Mouse (Mus musculus) CH12.LX (cell line): ENCODE measurements around the gene Sec1. TPM values are rescaled to one million over a fixed set of nuclear protein-coding genes. Genes with fewer than 3 reads are reported as not detected.

Source experiments
- DNase-seq: peaks from one replicate; pipeline ENCODE4 v3.0.0-alpha.2; 2013; ENCODE audit errors: extremely low read depth
- H3K27ac ChIP-seq: 2 replicates; pipeline ENCODE4 v1.5.1; 2012; ENCODE audit warnings: low read depth, mild to moderate bottlenecking, control low read depth, moderate library complexity; ENCODE audit not compliant: insufficient read depth
- H3K27me3 ChIP-seq: replicated peaks from 2 replicates; pipeline ENCODE3; 2012; ENCODE audit warnings: inconsistent platforms
- H3K36me3 ChIP-seq, 2 experiments: replicated peaks in 1 of 2; 2 replicates each; pipeline versions ENCODE3 to v1.6.1; 2012; ENCODE audit warnings: inconsistent platforms in 1 of 2, low read length in 1 of 2, mild to moderate bottlenecking in 1 of 2, mixed read lengths in 1 of 2, moderate library complexity in 1 of 2; ENCODE audit not compliant: control insufficient read depth in 1 of 2, insufficient read depth in 1 of 2
- H3K4me1 ChIP-seq, 2 experiments: 2 replicates each; pipeline ENCODE4 v1.6.1; 2012; ENCODE audit warnings: inconsistent platforms in 1 of 2, moderate library complexity in 1 of 2; ENCODE audit not compliant: insufficient read depth in 2 of 2, control insufficient read depth in 1 of 2
- H3K4me2 ChIP-seq: 2 replicates; pipeline ENCODE4 v1.6.1; 2012; ENCODE audit warnings: low read depth, mild to moderate bottlenecking, control low read depth; ENCODE audit not compliant: poor library complexity, insufficient read depth, severe bottlenecking
- H3K4me3 ChIP-seq, 3 experiments: fragments of 150-350 bp in 1 of 3; sonication (generic) in 1 of 3; replicated peaks in 1 of 3; 2 replicates each; pipeline versions ENCODE3 to v1.5.1; 2011 to 2012; ENCODE audit warnings: low read depth in 2 of 3, low read length in 2 of 3, mild to moderate bottlenecking in 2 of 3, moderate library complexity in 2 of 3, control low read depth in 1 of 3, improper control_type of control experiment in 1 of 3, inconsistent platforms in 1 of 3, mixed read lengths in 1 of 3; ENCODE audit not compliant: poor library complexity in 1 of 3
- H3K79me2 ChIP-seq: replicated peaks from 2 replicates; pipeline ENCODE4 v1.6.1; 2012; ENCODE audit warnings: mild to moderate bottlenecking, moderate library complexity; ENCODE audit not compliant: control insufficient read depth, poor library complexity, insufficient read depth, severe bottlenecking; ENCODE audit errors: extremely low read depth
- H3K9ac ChIP-seq: 2 replicates; pipeline ENCODE4 v1.6.1; 2012; ENCODE audit warnings: low read depth, mild to moderate bottlenecking, control low read depth, moderate library complexity; ENCODE audit not compliant: insufficient read depth
- H3K9me3 ChIP-seq: replicated peaks from 2 replicates; pipeline ENCODE3; 2012; ENCODE audit warnings: low read length, inconsistent platforms, mixed read lengths
- BHLHE40 ChIP-seq: IDR thresholded peaks from 2 replicates; pipeline ENCODE4 v1.6.1; 2011; ENCODE audit warnings: mild to moderate bottlenecking, low read depth, low read length, improper control_type of control experiment
- EP300 ChIP-seq: IDR thresholded peaks from 2 replicates; pipeline ENCODE4 v1.6.1; 2011; ENCODE audit warnings: low read length, improper control_type of control experiment
- ETS1 ChIP-seq: conservative IDR thresholded peaks from 2 replicates; pipeline ENCODE4 v1.6.1; 2012; ENCODE audit warnings: low read depth, mild to moderate bottlenecking, inconsistent platforms, low read length, improper control_type of control experiment, moderate library complexity
- IRF4 ChIP-seq: IDR thresholded peaks from 2 replicates; pipeline ENCODE4 v1.6.1; 2014; ENCODE audit warnings: low read depth, mild to moderate bottlenecking, inconsistent platforms, low read length, improper control_type of control experiment
- JUN ChIP-seq: IDR thresholded peaks from 2 replicates; pipeline ENCODE4 v1.6.1; 2011; ENCODE audit warnings: low read depth, mild to moderate bottlenecking, low read length, improper control_type of control experiment, moderate library complexity; ENCODE audit not compliant: insufficient read depth
- KAT2A ChIP-seq: IDR thresholded peaks from 2 replicates; pipeline ENCODE4 v1.6.1; 2012; ENCODE audit warnings: low read length, improper control_type of control experiment, inconsistent platforms; ENCODE audit not compliant: insufficient replicate concordance
- MAZ ChIP-seq: IDR thresholded peaks from 2 replicates; pipeline ENCODE4 v1.6.1; 2012; ENCODE audit warnings: low read depth, mild to moderate bottlenecking, inconsistent platforms, low read length, improper control_type of control experiment, moderate library complexity
- MEF2A ChIP-seq: IDR thresholded peaks from 2 replicates; pipeline ENCODE4 v1.6.1; 2014; ENCODE audit warnings: low read depth, mild to moderate bottlenecking, inconsistent platforms, low read length, improper control_type of control experiment, borderline replicate concordance
- NELFE ChIP-seq: IDR thresholded peaks from 2 replicates; pipeline ENCODE4 v1.6.1; 2011; ENCODE audit warnings: low read depth, low read length, improper control_type of control experiment
- NRF1 ChIP-seq: IDR thresholded peaks from 2 replicates; pipeline ENCODE4 v1.6.1; 2014; ENCODE audit warnings: low read depth, mild to moderate bottlenecking, inconsistent platforms, low read length, improper control_type of control experiment, moderate library complexity
- PAX5 ChIP-seq: IDR thresholded peaks from 2 replicates; pipeline ENCODE4 v1.6.1; 2012; ENCODE audit warnings: low read length, inconsistent platforms, mixed read lengths
- SIN3A ChIP-seq: IDR thresholded peaks from 2 replicates; pipeline ENCODE4 v1.6.1; 2012; ENCODE audit warnings: low read length, improper control_type of control experiment, inconsistent platforms
- SMC3 ChIP-seq: IDR thresholded peaks from 2 replicates; pipeline ENCODE4 v1.6.1; 2011; ENCODE audit warnings: low read depth, low read length, improper control_type of control experiment
- TBP ChIP-seq: conservative IDR thresholded peaks from 2 replicates; pipeline ENCODE4 v1.6.1; 2011; ENCODE audit warnings: low read depth, low read length, improper control_type of control experiment
- ZC3H11A ChIP-seq: IDR thresholded peaks from 2 replicates; pipeline ENCODE4 v1.6.1; 2012; ENCODE audit warnings: low read depth, mild to moderate bottlenecking, inconsistent platforms, low read length, improper control_type of control experiment
- ZKSCAN1 ChIP-seq: IDR thresholded peaks from 2 replicates; pipeline ENCODE4 v1.6.1; 2012; ENCODE audit warnings: low read depth, inconsistent platforms, low read length, improper control_type of control experiment, borderline replicate concordance
- ZMIZ1 ChIP-seq: IDR thresholded peaks from 2 replicates; pipeline ENCODE4 v1.6.1; 2012; ENCODE audit warnings: low read depth, mild to moderate bottlenecking, inconsistent platforms, low read length, improper control_type of control experiment
- dilution Hi-C: fragments of 300-500 bp; cut with MboI; formaldehyde crosslinking; loops from 2 replicates; pipeline ENCODE4 v1.14.3; 2020; ENCODE audit warnings: low sequenced_read_pairs; ENCODE audit not compliant: extremely low pct_unique_long_range_greater_than_20kb, extremely low pct_ligation_motif_present
- in situ Hi-C: fragments of 300-500 bp; cut with MboI; formaldehyde crosslinking; loops from 3 replicates; pipeline ENCODE4 v1.14.3; 2019; ENCODE audit warnings: low sequenced_read_pairs, low pct_ligation_motif_present, low pct_unique_long_range_greater_than_20kb, mixed read lengths
- polyA plus RNA-seq: library from polyadenylated mRNA; unstranded; fragments of >175 nt; gene quantifications from 2 replicates; pipeline ENCODE4 v1.2.1, GENCODE M21; 2012; ENCODE audit warnings: low read depth; ENCODE audit not compliant: insufficient read length
- total RNA-seq, 2 experiments: library from RNA; depleted of rRNA; stranded (reverse); fragments of 300-350 nt in 1 of 2; fragments of >200 nt in 1 of 2; gene quantifications; 2 replicates each; pipeline ENCODE4 v1.2.3; 2012 to 2014

The Sec1 gene
- total and polyA plus RNA-seq, 3 experiments, result 0.08 to 0.33 (median 0.26) TPM

- no peaks in the 10 kb centered on the region for H3K27me3 ChIP-seq
- in situ Hi-C loops (loop anchor here (5.0 to 10.0 kb wide), 3 partner anchors 43 to 215 kb away; partner anchors contain the start of genes Bax and Mamstr), dilution Hi-C loops (no loop called here)
- no peak for TF ChIP-seq ZC3H11A
- TF ChIP-seq MAZ, result 0 out of 2 replicates have a peak, but pooled peaks have one; percentile 14
- peak; percentile 83 for TF ChIP-seq BHLHE40
- no peak for TF ChIP-seq KAT2A
- peak; percentile 47 for TF ChIP-seq ETS1
- TF ChIP-seq IRF4, result peak; percentile 39; the same call in 1 of the 2 replicates
- H3K4me3 ChIP-seq, result no peak overlapping the region
- no peaks in the 10 kb centered on the region for H3K9me3 ChIP-seq
- peak overlapping the region; percentile 7; the same call in 1 of the 2 replicates for H3K9ac ChIP-seq
- peak; percentile 32 for DNase-seq
- H3K79me2 ChIP-seq, result no peaks in the 10 kb centered on the region
- no peaks in the 10 kb centered on the region for H3K36me3 ChIP-seq
- H3K4me2 ChIP-seq, result peak overlapping the region; percentile 19; the same call in 1 of the 2 replicates
- peak overlapping the region; percentile 18; the same call in 1 of the 2 replicates for H3K27ac ChIP-seq
- peaks cover 34 to 66% of the 10 kb centered on the region in 2 experiments for H3K4me1 ChIP-seq
These were observed 14.1 kb downstream of the Sec1 start for GRCm38 (mm10) chr7:45679966-45680621.

DNA sequence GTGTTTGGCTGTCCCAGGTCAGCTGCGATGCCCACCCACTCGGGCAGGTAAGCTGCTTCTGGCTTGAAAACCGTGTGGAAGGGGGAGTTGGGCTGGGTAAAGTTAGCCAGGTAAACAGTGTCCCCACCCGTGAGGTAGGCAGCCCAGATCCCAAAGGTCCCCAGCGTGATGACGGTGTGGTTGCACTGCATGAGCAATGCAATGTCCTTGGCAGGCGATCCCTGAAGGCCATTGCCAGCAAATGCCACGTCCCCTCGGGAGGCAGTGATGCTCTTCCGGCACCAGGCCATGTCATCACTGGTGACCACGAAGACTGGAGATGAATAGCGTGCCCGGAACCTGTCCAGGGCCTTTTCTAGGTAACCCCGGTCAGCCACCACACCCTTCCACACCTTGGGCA, 15.7 kb downstream of the Sec1 start:
- no peaks in the 10 kb centered on the region for H3K9me3 ChIP-seq
- dilution Hi-C loops (no loop called here), in situ Hi-C loops (no loop called here)
- H3K4me1 ChIP-seq, result peaks cover 31 to 50% of the 10 kb centered on the region in 2 experiments
- no peak overlapping the region for H3K9ac ChIP-seq
- DNase-seq, result no peak
- no peak overlapping the region for H3K4me2 ChIP-seq
- no peaks in the 10 kb centered on the region for H3K36me3 ChIP-seq
- no peak for TF ChIP-seq ZKSCAN1
- no peak for TF ChIP-seq ETS1
- TF ChIP-seq SMC3, result no peak
- no peak for TF ChIP-seq EP300
- no peak for TF ChIP-seq MEF2A
- no peak for TF ChIP-seq PAX5
- TF ChIP-seq NELFE, result no peak
- TF ChIP-seq JUN, result no peak
- no peak for TF ChIP-seq SIN3A
- no peak for TF ChIP-seq NRF1
- no peak for TF ChIP-seq ZC3H11A
- TF ChIP-seq ZMIZ1, result no peak
- TF ChIP-seq MAZ, result no peak
- TF ChIP-seq TBP, result no peak
- TF ChIP-seq KAT2A, result no peak
- H3K4me3 ChIP-seq, result no peak overlapping the region
- no peaks in the 10 kb centered on the region for H3K79me2 ChIP-seq
- H3K27ac ChIP-seq, result no peak overlapping the region
- no peaks in the 10 kb centered on the region for H3K27me3 ChIP-seq
